Mouse (Mus musculus) urinary bladder, adult 18-20 months (tissue): Measurements from ENCODE around the gene Shroom1.
"Not testable (repeated sequence)": the region's sequence is repeated elsewhere in the genome, so short reads cannot be mapped to it uniquely, and the experiment has no call there.

Experiments used
- DNase-seq, 2 experiments: peaks; one replicate each; pipeline ENCODE4 v3.0.0; 2022; ENCODE audit warnings: low spot score in 2 of 2, mixed read lengths in 2 of 2

The Shroom1 gene

DNA sequence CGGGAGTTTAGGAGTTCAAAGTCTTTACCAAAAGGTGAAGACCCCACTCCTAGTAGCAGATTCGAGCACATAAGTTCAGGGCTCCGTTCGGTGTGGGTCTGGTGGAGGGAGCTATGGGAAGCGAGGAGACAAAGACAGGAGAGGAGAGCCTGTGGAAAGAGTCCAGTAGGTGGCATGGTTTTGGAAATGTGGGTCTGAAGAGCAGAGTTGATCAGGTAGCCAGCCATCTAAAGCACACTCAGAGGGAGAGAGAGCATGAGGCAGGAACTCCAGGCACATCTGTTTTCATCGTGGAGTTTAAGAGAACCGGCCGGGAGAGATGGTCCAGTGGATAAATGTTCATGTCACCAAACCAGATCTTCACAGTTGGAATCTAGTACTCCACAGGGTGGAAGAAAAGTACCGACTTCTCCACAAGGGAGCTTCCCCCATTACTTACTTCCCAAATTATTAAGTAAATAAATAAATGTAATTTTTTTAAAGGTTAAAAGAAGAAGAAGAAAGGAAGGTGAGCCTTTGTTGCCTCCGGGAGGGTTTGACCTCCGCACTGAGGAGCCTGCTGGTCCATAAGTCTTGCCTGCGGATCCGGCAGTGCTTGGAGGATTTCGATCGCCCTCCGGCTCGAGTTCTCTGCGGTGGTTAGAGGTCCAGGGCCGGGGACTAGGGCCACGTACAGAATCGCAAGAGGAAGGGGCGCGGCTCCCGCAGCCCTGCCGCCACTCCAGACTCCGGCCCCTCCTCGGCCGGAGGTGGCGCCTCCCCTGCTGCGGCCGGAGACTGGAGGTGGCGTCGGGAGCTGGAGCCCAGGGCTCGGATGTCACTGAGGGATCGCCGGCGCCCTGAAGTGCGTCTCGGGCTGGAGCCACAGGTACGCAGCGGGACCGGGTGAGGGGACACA is at the start of gene Shroom1, which contains the start of gene Gm10447:
Gene Shroom1, plus strand, starts transcription at position 732 of the 898 bp plus-strand sequence.
Gene Gm10447, minus strand, starts transcription at position 637 of the 898 bp plus-strand sequence.
- peak; percentile 60 to 69 for DNase-seq

DNA sequence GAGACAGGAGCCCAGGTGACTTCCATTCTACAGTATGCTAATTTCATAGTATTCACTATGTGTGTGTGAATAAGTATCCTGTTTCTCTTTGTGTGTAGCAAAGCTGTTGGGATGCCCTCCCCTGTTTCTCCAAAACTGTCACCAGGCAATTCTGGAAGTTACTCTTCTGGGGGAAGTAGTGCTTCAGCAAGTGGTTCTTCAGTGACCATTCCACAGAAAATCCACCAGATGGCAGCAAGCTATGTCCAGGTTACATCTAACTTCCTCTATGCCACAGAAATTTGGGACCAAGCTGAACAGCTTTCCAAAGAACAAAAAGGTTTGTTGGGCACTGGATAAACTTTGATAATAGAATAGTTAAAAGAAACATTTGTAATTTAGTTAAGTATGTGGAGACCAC is 45.3 kb upstream of the Shroom1 start:
- DNase-seq: no peak

DNA sequence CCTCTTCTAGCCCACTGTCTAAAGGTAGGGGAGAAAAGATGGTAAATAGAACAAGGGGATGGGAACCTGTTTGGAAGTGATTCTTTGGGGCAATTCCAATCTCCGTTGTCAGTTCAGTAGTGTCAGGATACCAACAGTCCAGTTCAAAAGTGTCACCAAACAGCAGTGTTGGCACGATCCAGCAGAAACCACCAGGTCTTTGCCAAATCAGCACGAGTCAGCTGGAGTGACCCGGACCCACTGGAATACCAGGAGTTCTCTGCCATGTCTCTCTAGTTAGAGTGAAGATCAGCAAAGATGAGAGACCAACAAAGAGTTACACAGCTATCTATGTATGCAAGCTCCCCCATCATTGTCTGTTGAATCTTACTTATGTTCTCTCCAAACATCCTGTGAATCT is 43.1 kb upstream of the Shroom1 start:
- DNase-seq: no peak

DNA sequence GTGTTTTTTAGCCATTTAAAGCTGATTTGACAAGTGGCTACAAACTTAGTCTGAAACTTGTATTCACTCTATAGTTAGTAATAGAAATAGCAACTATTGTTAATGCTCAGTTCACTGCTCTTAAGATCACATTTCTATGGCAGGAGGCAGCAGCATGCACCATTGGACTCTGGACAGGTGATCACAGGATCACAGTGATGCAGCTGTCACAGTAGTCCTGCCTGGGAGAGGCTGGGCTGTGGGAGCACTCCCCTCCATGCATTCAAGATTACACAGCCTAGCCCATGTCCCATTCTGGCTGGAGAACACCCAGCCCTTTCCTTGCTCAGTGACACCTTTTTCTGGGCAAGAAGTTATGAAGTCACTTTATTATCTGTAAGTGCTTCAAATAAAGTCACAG is 39.0 kb upstream of the Shroom1 start:
- DNase-seq: no peak

DNA sequence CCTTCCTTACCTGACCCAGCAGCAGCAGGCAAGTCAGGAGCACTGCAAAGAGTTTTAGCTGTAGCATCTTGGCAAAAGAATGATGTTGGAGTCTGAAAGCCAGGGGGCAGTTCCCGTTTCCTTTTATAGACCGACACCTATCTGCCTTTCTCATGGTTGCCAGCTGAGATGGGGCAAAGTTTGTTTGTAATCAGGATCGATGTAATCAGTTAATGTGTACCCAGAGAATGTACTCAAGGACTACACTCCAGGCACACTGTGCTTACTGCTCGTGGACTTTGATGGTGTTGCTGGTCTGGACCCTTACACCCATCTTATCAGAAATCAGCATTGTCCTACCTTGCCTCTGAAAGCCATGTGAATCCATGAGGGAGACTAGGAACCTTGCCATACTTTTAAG is 34.0 kb upstream of the Shroom1 start, which contains the start of gene Leap2:
Gene Leap2, minus strand, starts transcription at position 135 of the 400 bp plus-strand sequence.
- no peak for DNase-seq

DNA sequence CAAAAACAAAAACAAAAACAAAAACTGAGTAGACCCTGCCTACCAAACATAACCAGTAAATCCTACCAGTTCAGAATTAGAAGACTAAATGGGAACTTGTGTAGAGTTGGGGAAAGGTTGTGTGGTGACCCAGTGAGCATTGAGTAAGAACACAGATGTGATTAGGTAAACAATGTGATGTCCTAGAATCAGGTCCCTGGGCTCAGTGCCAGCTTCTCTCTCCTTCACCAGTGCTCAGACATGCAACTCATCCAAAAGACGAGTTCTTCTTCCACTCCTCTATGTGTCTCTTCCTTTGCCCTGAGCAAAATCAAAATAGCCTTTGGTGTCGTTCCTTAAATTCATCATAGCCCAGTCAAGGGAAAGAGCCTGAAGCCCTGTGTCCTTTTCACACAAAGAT is 32.2 kb upstream of the Shroom1 start:
- DNase-seq: no peak

DNA sequence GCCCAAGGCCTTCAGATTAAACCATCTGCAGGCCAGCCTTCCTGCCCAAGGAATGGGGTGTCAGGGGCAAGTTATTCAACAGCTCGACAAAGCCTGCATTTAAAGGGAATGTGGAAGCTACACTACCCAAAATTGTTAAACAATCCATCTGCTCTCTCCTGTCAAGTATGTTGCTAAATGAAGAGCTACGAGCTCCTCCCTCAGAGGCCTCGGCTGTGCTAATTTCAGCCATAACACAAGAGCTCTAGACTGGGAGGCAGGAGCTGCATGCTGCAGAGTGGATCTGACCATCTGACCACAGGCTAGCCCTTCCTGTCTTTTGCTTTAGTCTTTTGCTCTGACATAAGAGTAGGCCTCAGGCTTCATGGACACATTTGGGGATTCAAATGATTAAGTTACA is 31.8 kb upstream of the Shroom1 start:
- DNase-seq: no peak

DNA sequence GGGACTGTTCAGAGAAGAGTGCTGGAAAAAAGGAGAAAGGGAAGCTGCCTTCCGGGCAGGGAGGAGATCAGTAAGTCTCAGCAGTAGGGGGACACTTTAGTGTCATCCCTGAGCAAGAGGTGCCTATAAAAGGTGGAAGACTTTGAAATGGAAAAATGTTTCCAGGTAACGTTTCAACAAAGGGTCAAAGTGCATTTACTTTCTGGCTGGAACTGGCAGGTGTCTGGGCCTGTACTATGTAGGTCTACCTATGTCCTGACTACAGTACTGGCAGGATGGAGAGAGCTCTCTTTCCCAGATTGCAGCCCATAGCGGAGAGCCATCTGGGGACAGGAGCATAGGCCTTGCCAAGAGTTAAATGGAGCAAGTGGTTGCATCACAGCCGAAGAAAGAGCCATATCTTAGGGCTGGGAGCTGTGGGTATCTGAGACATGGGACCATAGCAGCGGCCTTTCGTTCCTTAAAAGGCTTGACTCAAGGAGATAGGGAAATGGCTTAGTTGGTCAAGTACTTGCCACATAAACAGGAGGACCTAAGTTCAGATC is 31.2 kb upstream of the Shroom1 start:
- DNase-seq: no peak

DNA sequence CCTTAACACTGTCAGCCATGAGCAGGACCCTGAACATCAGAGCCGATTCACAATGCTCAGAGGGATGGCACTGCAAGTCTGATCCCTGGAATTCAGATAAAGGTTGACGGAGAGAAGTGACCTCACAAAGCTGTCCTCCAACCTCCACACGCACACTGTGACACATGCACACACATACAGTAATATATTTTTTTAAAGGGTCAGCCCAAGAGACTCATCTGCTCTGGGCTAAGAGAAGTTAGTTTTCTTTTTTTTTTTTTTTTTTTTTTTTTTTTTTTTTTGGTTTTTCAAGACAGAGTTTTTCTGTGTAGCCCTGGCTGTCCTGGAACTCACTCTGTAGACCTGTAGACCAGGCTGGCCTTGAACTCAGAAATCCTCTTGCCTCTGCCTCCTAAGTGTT is 30.1 kb upstream of the Shroom1 start:
- DNase-seq: not testable (repeated sequence)

DNA sequence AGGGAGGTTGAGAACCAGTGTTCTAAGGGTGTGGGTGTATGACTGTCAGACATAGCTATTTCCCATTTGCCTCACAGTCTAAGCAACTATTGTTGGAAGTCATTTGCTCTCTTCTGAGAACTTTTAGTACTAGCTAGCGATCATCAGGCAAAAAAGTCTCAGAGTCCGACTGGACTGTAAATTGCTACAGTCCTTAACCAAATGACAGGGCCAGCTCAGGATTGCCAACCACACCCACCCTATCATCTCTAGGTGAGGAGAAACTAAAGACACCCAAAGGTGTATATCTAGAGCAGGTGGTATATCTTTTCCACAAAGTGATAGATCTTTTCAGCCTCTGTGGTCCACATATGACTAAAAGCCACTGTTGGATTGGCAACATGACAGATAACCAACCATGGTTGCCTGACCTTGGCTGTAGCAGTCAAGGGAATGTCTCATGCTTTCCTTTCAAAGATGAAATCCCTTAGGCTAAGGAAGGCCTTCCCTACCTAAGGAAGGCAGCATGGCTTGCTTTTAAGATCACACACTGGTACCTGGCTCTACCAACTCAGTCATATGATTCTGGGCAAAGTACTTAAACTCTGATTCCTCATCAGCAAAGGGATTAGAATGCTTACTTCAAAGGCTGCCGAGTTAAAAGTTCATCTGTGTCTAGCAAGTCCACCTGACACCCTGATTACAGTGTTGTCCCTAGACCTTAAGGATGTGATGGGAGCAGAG is 28.9 kb upstream of the Shroom1 start:
- no peak for DNase-seq

DNA sequence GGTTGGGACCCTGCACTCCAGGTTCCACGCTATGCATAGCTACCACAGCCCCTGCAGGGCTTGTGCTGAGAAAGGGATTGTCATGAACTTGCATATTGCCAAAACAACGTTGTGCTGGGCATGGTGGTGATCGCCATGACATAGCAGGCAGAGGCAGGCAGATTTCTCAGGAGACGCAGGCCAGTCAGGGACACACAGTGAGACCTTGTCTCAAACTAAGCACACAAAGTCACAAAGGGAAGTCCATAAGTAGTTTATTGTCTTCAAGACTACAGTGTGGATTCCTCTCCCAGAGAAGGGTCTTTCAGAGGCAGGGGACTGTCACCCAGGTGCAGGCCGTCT is 28.3 kb upstream of the Shroom1 start:
- DNase-seq: no peak

DNA sequence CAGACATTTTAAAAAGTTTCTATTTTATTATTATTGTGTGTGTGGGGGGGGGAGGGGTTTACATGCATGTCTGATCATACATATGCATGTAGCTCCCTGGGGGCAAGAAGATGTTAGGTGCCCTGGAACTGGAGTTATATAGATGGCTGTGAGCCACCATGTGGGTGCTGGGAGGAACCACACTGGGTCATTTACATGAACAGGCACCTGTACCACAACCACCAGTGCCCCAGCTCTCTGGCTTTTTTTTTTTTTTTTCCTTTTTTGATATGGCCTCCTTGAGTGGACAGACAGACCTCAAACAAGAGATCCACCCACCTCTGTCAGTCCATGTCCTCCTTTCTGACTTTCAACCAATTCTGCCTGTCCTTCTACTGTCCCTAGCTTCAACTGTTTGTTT is 27.8 kb upstream of the Shroom1 start:
- no peak for DNase-seq

DNA sequence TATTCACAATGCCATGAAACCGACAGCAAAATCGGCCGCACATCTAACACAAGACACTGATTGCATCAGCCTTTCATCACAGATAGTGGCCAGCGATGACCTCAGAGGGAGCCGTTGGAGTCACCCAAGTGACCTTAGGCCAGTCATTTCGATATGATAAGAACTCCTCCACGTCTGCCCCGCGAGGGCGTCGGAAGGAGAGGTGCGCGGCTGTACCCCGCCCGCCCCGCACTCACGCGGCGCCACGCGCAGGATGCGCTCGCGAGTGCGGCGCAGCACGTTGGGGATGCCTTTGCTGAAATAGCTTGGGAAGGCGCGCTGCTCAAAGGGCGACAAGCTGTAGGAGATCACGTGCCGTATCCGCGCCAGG is 26.7 kb upstream of the Shroom1 start:
- no peak for DNase-seq

DNA sequence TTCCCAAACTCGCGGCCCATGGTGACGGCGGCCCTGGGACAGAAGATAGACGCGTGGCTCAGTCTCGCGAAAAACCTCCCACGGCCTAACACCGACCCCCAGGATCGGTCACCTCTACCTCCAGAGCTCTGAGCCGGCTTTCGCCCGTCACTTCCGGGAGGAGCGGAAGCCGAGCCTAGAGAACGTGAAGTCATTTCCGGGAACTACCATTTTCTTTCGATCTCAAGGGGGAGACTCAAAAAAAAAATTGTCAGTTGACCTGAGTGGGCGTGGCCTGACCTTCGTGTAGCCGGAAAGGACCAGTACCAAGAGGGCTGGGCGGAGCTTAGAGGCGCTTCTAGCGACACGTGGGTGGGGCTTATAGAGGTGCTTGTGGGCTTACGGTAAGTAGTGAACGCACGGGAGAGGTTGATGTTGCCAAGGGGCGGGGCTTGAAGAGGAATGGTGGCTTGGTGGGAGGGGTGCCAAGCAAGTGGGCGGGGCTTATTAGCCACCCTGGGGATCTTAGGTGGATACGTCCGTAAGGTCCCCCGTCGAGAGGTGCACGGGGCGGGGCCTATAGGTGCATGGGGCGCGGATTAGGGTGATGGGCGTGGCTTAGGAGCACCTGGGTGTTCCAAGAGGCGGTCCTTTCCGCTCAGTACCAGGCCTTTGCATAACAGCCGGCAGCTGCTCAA is 26.2 kb upstream of the Shroom1 start, which contains the start of the genes Uqcrq and Gdf9:
Gene Uqcrq, minus strand, starts transcription at position 162 of the 677 bp plus-strand sequence.
Gene Gdf9, plus strand, starts transcription at position 354 of the 677 bp plus-strand sequence.
- peak; percentile 98 for DNase-seq

DNA sequence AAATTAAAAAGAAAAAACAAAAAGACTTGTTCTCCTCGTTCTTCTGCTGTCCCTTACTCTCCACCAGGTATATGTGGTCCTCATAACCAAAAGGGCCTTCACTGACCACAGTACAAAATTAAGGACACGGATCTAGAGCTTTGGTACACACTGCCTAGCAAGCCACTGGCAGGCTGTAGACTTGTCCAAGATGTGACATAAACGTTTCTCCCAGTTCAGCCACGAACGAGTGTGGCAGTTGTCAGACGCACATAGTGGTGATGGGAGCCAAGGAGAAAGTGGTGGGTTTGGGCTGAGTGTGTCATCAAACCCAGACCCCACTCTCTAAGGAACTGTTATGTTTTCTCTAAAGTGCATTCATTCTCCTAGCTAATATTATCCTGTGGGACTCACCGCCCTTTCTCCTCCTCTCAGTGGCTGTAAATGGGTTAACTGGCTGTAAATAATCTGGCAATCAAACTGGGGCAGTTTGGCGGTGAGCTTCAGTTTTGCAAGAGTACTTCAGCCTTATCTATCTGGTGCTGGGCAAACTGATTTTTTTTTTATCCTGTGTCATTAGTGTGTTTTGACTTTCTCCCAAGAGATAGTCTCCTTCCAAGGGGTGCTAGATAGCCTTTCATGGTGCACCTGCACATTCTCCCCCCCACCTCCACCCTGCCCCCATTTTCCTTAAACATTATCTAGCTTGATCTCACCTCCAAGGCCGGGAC is 25.5 kb upstream of the Shroom1 start:
- no peak for DNase-seq

DNA sequence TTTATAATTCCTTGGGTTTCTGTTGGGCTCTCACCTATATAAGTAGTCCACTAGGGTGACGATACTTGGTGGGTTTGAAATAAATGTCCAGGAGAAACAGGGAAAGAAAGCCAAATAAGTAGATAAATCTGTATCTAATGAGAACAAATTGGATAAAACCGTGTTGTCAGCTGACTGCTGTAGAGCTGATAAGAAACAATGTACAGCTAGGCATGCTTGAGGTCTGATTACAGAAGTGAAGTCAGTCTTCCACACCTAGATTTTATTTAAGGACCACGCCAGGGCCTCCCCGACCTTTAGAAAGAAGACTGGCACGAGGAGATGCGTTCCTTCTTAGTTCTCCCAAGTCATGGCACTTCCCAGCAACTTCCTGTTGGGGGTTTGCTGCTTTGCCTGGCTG is 23.9 kb upstream of the Shroom1 start:
- DNase-seq: no peak

DNA sequence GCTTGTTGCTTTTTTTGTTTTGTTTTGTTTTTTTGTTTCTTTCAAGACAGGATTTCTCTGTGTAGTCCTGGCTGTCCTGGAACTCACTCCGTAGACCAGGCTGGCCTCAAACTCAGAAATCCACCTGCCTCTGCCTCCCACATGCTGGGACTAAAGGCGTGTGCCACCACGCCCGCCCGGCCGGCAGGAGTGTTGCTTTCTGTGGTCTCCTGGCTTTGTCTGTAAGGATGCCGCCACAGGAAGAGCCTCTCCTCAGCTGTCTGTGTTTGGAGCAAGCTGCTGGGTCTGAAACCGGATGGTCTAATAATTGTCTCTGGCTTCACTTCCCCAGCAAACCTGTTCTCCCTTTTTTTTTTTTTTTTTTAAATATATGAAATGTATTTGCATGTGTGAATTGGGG is 21.5 kb upstream of the Shroom1 start:
- no peak for DNase-seq

DNA sequence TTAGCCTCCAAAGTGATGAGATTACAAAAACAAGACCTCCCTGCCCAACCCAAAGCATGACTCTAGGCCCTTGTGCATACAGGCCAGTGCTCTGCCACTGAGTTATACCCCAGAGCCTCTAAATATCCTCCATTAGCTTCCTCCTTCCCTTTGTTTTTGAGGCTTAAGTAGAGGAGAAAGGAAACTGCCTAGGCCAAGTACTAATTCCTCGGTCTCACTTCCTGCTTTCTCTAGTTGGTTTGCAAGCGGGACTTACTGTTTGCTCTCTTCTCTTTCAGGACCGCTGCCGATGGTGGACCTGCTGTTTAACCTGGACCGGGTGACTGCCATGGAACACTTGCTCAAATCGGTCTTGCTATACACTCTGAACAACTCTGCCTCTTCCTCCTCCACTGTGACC is 20.7 kb upstream of the Shroom1 start:
- DNase-seq: no peak

DNA sequence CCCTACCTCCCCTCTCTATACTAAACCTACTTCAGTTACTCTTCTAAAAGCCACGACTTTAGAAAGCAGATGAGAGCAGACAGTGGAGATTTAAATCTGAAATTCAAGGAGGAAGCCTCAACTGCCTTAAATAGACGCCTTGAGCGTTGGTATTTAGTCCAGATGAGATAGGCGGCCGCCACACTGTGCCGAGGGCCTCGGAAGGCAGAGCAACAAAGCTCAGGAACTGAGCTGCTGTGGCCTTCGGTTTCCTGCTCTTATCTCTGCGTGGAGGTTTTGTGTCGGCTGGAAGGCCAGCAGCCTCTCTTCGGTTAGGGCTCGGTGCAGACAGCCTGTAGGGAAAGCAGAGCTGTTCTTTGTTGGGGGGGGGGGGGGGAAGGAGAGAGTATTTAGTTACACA is 15.1 kb upstream of the Shroom1 start:
- DNase-seq: no peak

DNA sequence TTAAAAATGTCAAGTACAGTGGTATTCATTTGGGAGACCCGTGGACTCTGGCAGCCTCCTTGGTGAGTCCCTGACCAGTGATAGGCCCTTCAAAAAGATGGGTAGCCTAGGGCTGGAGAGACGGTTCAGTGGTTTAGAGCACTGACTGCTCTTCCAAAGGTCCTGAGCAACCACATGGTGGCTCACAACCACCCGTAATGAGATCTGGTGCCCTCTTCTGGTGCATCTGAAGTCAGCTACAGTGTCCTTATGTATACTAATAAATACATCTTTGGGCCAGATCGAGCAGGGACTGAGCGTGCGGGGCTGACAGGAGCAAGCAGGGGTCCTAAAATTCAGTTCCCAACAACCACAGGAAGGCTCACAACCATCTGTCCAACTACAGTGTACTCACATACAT is 13.1 kb upstream of the Shroom1 start:
- no peak for DNase-seq

DNA sequence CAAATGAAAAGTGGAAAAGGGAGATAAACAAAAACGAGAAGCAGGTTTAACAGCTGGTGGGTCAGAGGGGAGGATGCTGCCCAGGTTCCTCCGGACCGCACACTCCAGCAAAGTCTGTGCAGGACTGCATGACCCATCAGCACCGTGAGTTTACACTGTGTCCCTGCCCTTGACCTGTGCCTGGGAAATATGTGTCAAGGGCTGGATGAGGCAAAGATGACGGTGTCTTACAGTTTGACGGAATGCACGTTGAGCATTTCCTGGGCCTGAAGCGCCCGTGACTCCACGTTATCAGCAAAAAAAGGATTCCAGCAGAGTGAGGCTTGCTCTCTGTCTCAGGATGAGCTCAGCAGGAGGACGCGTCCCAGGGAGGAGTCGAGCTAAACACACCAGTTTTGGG is 11.4 kb upstream of the Shroom1 start:
- DNase-seq: no peak
